Mouse (Mus musculus): ENCODE measurements at regions not wholly inside any gene's neighbourhood (a gene's known extent, or its start where the extent isn't known, plus 50 kb on each side); places are given as distances from the start of the nearest gene placed in this dataset.

GRCm38 (mm10) chr8:107859770-107860169 lies 82.7 kb upstream of the Zfhx3 start:
- DNase-seq (ENCODE audit: low read depth, low spot score): peak; percentile 8

- no peak for DNase-seq (ENCODE audit: low read depth, low spot score)
Observed at GRCm38 (mm10) chr8:107860251-107860650, 82.2 kb upstream of the Zfhx3 start.

GRCm38 (mm10) chr8:107864802-107865651 lies 77.4 kb upstream of the Zfhx3 start:
- DNase-seq (ENCODE audit: low read depth, low spot score): no peak

- no peak for DNase-seq (ENCODE audit: low read depth, low spot score)
Observed at GRCm38 (mm10) chr8:107865744-107866143, 76.7 kb upstream of the Zfhx3 start.

- no peak for DNase-seq (ENCODE audit: low read depth, low spot score)
Observed at GRCm38 (mm10) chr8:107871718-107872117, 70.7 kb upstream of the Zfhx3 start.

GRCm38 (mm10) chr8:107872121-107872520 lies 70.3 kb upstream of the Zfhx3 start:
- DNase-seq (ENCODE audit: low read depth, low spot score): no peak

GRCm38 (mm10) chr8:107876455-107876854 lies 66.0 kb upstream of the Zfhx3 start:
- DNase-seq (ENCODE audit: low read depth, low spot score): no peak

GRCm38 (mm10) chr8:107881851-107882250 lies 60.6 kb upstream of the Zfhx3 start:
- peak; percentile 85 for DNase-seq (ENCODE audit: low read depth, low spot score)

GRCm38 (mm10) chr8:107885547-107885946 lies 56.9 kb upstream of the Zfhx3 start:
- DNase-seq (ENCODE audit: low read depth, low spot score): no peak

GRCm38 (mm10) chr8:107885971-107886370 lies 56.5 kb upstream of the Zfhx3 start:
- no peak for DNase-seq (ENCODE audit: low read depth, low spot score)

- no peak for DNase-seq (ENCODE audit: low read depth, low spot score)
Observed at GRCm38 (mm10) chr8:107886516-107887253, 55.8 kb upstream of the Zfhx3 start.

- no peak for DNase-seq (ENCODE audit: low read depth, low spot score)
Observed at GRCm38 (mm10) chr8:107887333-107887732, 55.1 kb upstream of the Zfhx3 start.

GRCm38 (mm10) chr8:107890922-107891321 lies 51.5 kb upstream of the Zfhx3 start:
- no peak for DNase-seq (ENCODE audit: low read depth, low spot score)
